Mouse (Mus musculus): ENCODE measurements around the gene Pygo2. TPM values are rescaled to one million over a fixed set of nuclear protein-coding genes. Genes with fewer than 3 reads are reported as not detected.
A peak's percentile ranks its signal among the peaks of the same experiment; 100 is the strongest.

Gene Pygo2
- 10 to 100 TPM; 12.5 to 15.3 TPM for total RNA-seq (2021)
- 14.4 and 17.3 TPM in 2 replicates for polyA plus RNA-seq (2012; rRNA removed)
- long read RNA-seq, partial matches to known transcripts: 7 of 17 reads
- long read RNA-seq, other reads (novel, unspliced or antisense): 3 of 17 reads

DNA sequence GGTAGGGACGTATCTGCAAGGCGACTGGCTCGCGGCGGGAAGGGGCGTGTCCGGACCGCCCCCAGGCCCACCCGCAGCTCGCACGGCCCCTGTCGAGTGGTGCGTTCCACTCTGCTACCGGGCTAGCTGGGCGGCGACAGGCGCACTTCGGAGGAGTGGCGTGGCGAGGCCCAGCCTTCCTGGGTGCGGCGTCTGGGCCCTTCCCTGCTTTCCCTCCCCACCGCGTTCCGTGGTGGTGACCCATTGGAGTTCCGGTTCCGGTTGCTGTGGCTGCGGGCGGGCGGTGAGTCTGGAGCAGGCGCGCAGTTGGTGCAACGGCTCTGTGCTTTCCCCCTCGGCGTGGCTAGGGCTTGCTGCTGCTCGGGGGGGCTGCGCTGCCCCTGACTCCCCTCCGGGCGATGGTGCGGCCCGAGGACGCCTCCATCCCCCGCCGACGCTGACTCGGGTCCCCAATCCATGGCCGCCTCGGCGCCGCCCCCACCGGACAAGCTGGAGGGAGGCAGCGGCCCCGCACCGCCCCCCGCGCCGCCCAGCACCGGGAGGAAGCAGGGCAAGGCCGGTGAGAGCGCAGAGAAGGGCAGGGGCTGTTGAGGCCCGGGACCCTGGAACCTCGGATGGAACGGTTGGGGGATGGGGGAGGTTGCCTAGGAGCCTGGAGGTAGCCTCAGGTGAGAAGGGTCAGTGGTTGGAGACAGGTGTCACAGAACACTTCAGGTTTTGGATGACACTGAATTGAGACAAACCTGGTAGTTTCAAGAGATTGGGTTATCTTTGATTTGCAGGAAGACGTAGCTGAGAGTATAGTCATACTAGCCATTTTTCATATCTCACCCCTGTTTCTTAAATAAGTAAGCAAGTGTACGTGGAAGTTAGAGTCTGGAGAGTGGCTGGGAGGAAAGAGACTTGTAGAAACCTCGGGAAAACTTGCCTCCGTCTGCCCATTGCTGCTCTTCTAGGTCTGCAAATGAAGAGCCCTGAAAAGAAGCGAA, at the start of gene Pygo2:
Gene Pygo2, plus strand, starts transcription at position 44 of the 989 bp plus-strand sequence.
- H3K36me3 ChIP-seq (ENCODE audit: control insufficient read depth, insufficient read depth, low read length): peaks cover 3% of the 10 kb centered on the region; the same call in 1 of the 2 replicates

DNA sequence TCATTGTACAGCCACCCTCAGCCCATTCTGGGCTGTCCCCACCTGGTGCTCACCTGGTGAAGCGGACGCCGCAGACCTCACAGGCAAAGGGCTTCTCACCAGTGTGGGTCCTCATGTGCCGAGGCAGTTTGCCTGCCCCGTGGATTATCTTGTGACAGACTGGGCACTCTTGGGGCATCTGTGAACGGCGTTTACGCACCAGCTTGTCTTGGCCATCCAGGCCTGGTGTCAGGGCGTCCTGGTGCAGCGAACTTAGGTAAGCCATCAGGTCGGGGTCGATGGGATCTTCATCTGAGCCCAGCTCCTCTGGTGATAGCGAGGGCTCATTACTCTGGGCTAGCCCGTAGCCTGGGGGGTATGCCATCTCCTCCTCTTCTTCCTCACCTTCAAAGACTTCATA, 49.7 kb upstream of the Pygo2 start:
- intact Hi-C loops (cut with DNase I): no loop called here
- Histone ChIP-seq H3K79me2 (replicated peaks; ENCODE audit: control insufficient read depth, insufficient read depth, low read length) (no peaks in the 10 kb centered on the region), H3K4me3 (no peak overlapping the region), H3K27ac (no peak overlapping the region), H3K4me1 (ENCODE audit: control insufficient read depth, insufficient read depth, low read length) (0 out of 2 replicates have a peak, but pooled peaks cover 1% of the 10 kb centered on the region), H3K36me3 (ENCODE audit: control insufficient read depth, insufficient read depth, low read length) (no peaks in the 10 kb centered on the region), H3K27me3 (ENCODE audit: control insufficient read depth, insufficient read depth, low read length) (no peaks in the 10 kb centered on the region), H3K9ac (ENCODE audit: low read depth, low read length) (no peak overlapping the region)
- 93% methylated on average over 14 of the region's 14 CpGs for WGBS
- DNase-seq: no peak
- no peak for TF ChIP-seq EP300 (IDR thresholded peaks at IDR 0.05; ENCODE audit: insufficient read depth, low read depth, low read length)
- no peak for TF ChIP-seq CTCF (IDR thresholded peaks at IDR 0.05)
- no peak for TF ChIP-seq POLR2A (IDR thresholded peaks at IDR 0.05; ENCODE audit: insufficient read depth, low read depth, low read length)

More for the DNA sequence above, at the start of gene Pygo2:
- peak; percentile 95 to 98 for DNase-seq
- Histone ChIP-seq H3K27me3 (ENCODE audit: control insufficient read depth, insufficient read depth, low read length) (no peaks in the 10 kb centered on the region), H3K9ac (ENCODE audit: low read depth, low read length) (peak within 1 kb of the TSS; percentile 96), H3K27ac (peak within 1 kb of the TSS; percentile 85), H3K4me1 (ENCODE audit: control insufficient read depth, insufficient read depth, low read length) (no peaks in the 10 kb centered on the region), H3K79me2 (replicated peaks; ENCODE audit: control insufficient read depth, insufficient read depth, low read length) (peaks cover 2% of the 10 kb centered on the region; the same call in 1 of the 2 replicates), H3K4me3 (peak within 1 kb of the TSS; percentile 95)
- intact Hi-C loops (cut with DNase I): loop anchor here (1.0 to 2.0 kb wide), 2 partner anchors 28 to 35 kb away; no protein-coding TSS in a partner anchor
- TF ChIP-seq POLR2A (IDR thresholded peaks at IDR 0.05; ENCODE audit: insufficient read depth, low read depth, low read length): peak; percentile 84
- TF ChIP-seq CTCF (IDR thresholded peaks at IDR 0.05): no peak; the same call in 1 of the 2 replicates
- TF ChIP-seq EP300 (IDR thresholded peaks at IDR 0.05; ENCODE audit: insufficient read depth, low read depth, low read length): peak; percentile 75; the same call in 1 of the 2 replicates
- WGBS: 2% methylated on average over 68 of the region's 68 CpGs

DNA sequence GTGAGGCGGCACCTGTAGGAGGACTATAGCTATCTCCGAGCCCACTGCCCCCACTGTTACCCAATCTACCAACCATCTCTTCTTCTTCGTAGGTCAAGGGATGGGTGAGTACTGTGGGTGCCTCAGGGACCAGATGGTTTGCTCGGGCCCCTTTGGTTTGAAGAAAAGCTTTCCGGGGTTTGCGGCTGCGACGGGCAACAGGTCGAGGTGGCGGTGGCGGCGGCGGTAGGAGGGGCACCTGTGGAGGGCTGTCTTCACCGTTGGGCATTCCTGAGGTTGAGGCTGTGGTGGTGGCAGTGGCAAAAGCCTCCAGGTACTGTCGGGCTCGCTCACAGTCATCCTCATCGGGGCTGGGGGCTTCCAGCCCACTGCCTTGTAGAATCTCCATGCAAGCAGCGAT, 49.3 kb upstream of the Pygo2 start:
- H3K79me2 ChIP-seq (replicated peaks; ENCODE audit: control insufficient read depth, insufficient read depth, low read length): no peaks in the 10 kb centered on the region
- no peak for TF ChIP-seq POLR2A (IDR thresholded peaks at IDR 0.05; ENCODE audit: insufficient read depth, low read depth, low read length)
- TF ChIP-seq EP300 (IDR thresholded peaks at IDR 0.05; ENCODE audit: insufficient read depth, low read depth, low read length): no peak
- TF ChIP-seq CTCF (IDR thresholded peaks at IDR 0.05): no peak
- no peak overlapping the region for H3K27ac ChIP-seq
- H3K9ac ChIP-seq (ENCODE audit: low read depth, low read length): no peak overlapping the region
- DNase-seq: no peak
- WGBS: 94% methylated on average over 18 of the region's 18 CpGs
- H3K4me3 ChIP-seq: no peak overlapping the region
- 0 out of 2 replicates have a peak, but pooled peaks cover 1% of the 10 kb centered on the region for H3K4me1 ChIP-seq (ENCODE audit: control insufficient read depth, insufficient read depth, low read length)
- H3K27me3 ChIP-seq (ENCODE audit: control insufficient read depth, insufficient read depth, low read length): no peaks in the 10 kb centered on the region
- H3K36me3 ChIP-seq (ENCODE audit: control insufficient read depth, insufficient read depth, low read length): no peaks in the 10 kb centered on the region
- intact Hi-C loops (cut with DNase I): no loop called here

DNA sequence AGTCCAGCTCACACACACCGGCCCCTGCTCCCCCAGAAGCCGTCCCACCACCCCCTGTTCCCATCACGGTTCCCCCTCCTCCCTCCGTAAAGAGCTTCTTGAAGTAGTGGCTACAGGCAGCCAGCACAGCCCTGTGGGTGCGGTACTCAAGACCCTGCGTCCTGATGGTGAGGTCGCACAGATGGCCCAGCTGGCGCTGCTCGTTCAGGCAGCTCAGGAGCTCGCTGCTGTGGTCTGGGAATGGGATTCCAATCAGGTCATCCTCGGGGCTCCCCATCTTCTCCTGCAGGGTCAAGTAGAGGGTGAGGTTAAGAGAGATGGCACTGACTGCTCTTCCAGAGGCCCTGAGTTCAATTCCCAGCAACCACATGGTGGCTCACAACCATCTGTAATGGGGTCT, 48.8 kb upstream of the Pygo2 start:
- intact Hi-C loops (cut with DNase I): no loop called here
- Histone ChIP-seq H3K4me3 (no peak overlapping the region), H3K36me3 (ENCODE audit: control insufficient read depth, insufficient read depth, low read length) (no peaks in the 10 kb centered on the region), H3K4me1 (ENCODE audit: control insufficient read depth, insufficient read depth, low read length) (0 out of 2 replicates have a peak, but pooled peaks cover 1% of the 10 kb centered on the region), H3K79me2 (replicated peaks; ENCODE audit: control insufficient read depth, insufficient read depth, low read length) (no peaks in the 10 kb centered on the region), H3K27me3 (ENCODE audit: control insufficient read depth, insufficient read depth, low read length) (no peaks in the 10 kb centered on the region), H3K9ac (ENCODE audit: low read depth, low read length) (no peak overlapping the region), H3K27ac (no peak overlapping the region)
- no peak for TF ChIP-seq CTCF (IDR thresholded peaks at IDR 0.05)
- no peak for TF ChIP-seq POLR2A (IDR thresholded peaks at IDR 0.05; ENCODE audit: insufficient read depth, low read depth, low read length)
- TF ChIP-seq EP300 (IDR thresholded peaks at IDR 0.05; ENCODE audit: insufficient read depth, low read depth, low read length): no peak
- WGBS: 86% methylated on average over 11 of the region's 11 CpGs
- no peak for DNase-seq

DNA sequence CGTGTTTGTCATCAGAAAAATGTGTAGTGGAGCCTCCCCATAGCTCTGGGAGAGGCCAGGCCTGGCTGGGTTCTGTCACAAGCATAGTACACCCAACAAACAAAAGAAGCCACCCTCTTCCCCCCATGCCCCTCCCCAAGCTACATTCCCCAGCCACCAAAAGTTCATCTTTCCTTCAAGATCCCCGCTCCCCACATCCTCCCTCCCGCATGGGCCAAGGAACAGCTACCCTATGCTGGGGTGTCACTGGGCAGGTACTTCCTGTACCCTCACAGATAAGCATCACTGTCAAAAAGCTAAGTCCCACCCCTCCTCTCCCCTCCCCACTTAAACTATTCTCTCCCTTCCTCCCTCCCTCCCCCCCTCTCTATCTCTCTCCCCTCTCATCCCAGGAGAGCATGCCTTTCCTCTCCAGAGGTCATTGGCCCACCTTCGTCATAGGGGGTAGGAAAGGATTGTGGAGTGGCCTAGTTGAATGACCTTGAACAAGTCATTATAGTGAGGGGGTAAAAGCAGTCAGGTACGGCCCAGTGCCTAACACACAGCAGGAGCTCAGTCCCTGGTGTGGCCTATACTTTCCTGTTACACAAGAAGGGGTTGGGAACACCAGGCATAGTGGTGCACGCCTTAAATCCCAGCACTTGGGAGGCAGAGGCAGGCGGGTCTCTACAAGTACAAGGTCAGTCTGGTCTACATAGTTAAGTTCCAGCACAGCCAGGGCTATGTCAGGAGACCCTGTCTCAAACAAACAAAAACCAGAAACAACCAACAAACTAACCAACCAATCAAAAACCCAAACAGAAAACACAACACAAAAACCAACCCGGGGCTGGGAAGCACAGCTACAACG, 47.8 kb upstream of the Pygo2 start:
- Histone ChIP-seq H3K27me3 (ENCODE audit: control insufficient read depth, insufficient read depth, low read length) (no peaks in the 10 kb centered on the region), H3K4me3 (no peak overlapping the region), H3K79me2 (replicated peaks; ENCODE audit: control insufficient read depth, insufficient read depth, low read length) (no peaks in the 10 kb centered on the region), H3K27ac (no peak overlapping the region), H3K4me1 (ENCODE audit: control insufficient read depth, insufficient read depth, low read length) (0 out of 2 replicates have a peak, but pooled peaks cover 1% of the 10 kb centered on the region), H3K36me3 (ENCODE audit: control insufficient read depth, insufficient read depth, low read length) (no peaks in the 10 kb centered on the region), H3K9ac (ENCODE audit: low read depth, low read length) (no peak overlapping the region)
- intact Hi-C loops (cut with DNase I): no loop called here
- TF ChIP-seq POLR2A (IDR thresholded peaks at IDR 0.05; ENCODE audit: insufficient read depth, low read depth, low read length): no peak
- TF ChIP-seq CTCF (IDR thresholded peaks at IDR 0.05): no peak
- no peak for TF ChIP-seq EP300 (IDR thresholded peaks at IDR 0.05; ENCODE audit: insufficient read depth, low read depth, low read length)
- no peak for DNase-seq
- WGBS: 77% methylated on average over 9 of the region's 9 CpGs

Measured in heart, adult 2 months (tissue).